Mouse (Mus musculus): ENCODE data around the gene Iqsec2.

GRCm38 (mm10) chrX:152224280-152224679 lies 80.2 kb downstream of the Iqsec2 start:
- no peak for TF ChIP-seq POLR2A (IDR thresholded peaks at IDR 0.05; ENCODE audit: low read depth, low read length)
- no peak for TF ChIP-seq CTCF (IDR thresholded peaks at IDR 0.05; ENCODE audit: borderline replicate concordance, insufficient read depth, low read length)
